Mouse (Mus musculus): ENCODE results near the gene Olfr1185-ps1. TPM values are rescaled to one million over a fixed set of nuclear protein-coding genes. Genes with fewer than 3 reads are reported as not detected.
"Not testable (repeated sequence)": the region's sequence is repeated elsewhere in the genome, so short reads cannot be mapped to it uniquely, and the experiment has no call there.

The Olfr1185-ps1 gene
- total RNA-seq (2021) = not detected

DNA sequence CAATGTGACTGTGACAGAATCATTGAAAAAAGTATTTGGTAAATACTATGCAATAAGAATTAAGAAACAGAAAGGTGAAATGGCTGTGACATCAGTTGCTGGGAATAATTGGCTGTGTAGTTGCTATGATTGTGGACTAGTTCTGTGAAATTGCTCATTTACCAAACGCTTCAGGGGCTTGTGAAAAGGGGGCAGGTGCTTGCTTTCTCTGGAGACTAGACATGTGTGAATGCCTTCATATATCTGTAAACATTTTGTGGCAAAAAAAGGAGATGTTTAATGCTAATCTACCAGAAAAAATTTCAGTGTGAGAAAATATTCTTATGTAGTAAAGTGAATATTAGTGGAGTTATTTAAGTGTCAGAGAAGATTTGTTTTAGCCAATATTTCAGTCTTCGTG is at the start of gene Olfr1185-ps1:
Gene Olfr1185-ps1, plus strand, starts transcription at position 301 of the 400 bp plus-strand sequence.
- intact Hi-C loops (cut with DNase I) = no loop called here

DNA sequence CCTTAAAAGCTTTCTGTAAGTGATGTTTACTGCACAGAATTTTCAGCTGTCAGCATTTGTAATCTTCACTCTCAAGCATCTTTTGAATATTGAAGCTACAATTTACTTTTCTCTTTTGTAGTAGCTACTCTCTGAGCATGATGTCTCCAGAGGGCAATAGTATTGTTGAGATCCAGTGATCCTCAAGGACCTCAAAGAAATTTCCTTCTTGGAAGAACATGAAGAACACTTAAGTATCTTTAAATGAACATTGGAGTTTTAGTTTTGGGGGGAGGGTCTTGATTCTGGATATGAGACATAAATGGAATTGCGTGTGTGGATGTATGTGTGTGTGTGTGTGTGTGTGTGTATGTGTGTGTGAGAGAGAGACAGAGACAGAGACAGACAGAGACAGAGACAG is 44.1 kb upstream of the Olfr1185-ps1 start, which contains the start of gene Gm13757:
Gene Gm13757, minus strand, starts transcription at position 101 of the 400 bp plus-strand sequence.
- DNase-seq (ENCODE audit: extremely low spot score in 1 of 2, low spot score in 2 of 2) = no peak
- intact Hi-C loops (cut with DNase I) = no loop called here

More for the DNA sequence above, at the start of gene Olfr1185-ps1:
- DNase-seq (ENCODE audit: extremely low spot score in 1 of 2, low spot score in 2 of 2) = no peak

DNA sequence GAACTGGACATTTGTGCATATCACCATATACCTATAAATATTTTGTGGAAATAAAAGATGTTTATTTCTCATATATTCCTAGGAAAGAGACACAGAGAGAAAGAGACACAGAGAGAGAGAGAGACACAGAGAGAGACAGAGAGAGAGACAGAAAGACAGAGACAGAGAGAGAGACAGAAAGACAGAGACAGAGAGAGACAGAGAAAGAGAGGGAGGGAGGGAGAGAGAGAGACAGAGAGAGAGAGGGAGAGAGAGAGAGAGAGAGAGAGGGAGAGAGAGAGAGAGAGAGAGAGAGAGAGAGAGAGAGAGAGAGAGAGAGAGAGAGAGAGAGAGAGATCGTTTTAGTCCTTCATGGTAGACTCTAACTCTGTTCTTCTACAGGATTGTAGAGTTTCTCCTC is 38.6 kb upstream of the Olfr1185-ps1 start, which contains the start of gene Olfr1183:
Gene Olfr1183, plus strand, starts transcription at position 301 of the 400 bp plus-strand sequence.
- intact Hi-C loops (cut with DNase I); DNase-seq (ENCODE audit: extremely low spot score in 1 of 2, low spot score in 2 of 2): not testable (repeated sequence)

DNA sequence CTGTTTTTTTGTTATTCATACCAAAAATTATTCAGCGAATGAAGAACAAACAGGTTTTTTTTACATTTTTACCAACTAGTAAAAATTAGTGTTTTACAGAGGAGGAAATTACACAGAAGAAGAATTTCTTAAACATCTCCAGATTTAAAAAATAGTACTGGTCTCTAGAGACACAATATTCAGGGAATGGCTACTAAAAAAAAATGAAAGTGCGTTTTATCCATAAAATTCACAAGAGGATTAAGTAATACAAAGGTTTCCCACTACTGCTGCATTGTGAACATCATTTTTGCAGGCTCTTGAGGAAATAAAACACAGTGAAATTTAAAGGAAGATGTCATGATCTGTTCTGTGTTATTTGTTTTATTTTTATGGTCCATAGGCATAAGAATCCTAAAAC is 9.8 kb upstream of the Olfr1185-ps1 start, which contains the start of gene Olfr1184:
Gene Olfr1184, plus strand, starts transcription at position 301 of the 400 bp plus-strand sequence.
- DNase-seq (ENCODE audit: extremely low spot score in 1 of 2, low spot score in 2 of 2) = no peak
- intact Hi-C loops (cut with DNase I) = no loop called here

DNA sequence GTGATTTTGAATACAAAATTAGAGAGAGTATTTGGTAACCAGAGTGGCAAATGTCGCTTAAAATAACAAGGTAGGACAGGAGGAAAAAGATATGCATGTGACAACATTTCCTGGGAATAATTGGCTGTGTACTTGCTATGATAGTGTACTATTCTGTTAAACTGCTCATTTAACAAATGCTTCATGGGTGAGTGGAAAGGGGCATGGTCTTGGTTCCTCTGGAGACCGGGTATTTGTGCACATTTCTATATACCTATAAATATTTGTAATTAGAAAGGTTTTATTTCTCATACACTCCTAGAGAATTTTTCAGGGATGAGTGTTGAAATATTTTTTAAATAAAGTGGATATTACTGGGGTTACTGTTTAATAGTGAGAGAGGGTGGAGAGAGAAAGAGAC is 25.1 kb downstream of the Olfr1185-ps1 start, which contains the start of gene Olfr1186:
Gene Olfr1186, plus strand, starts transcription at position 301 of the 400 bp plus-strand sequence.
- no peak for DNase-seq (ENCODE audit: extremely low spot score in 1 of 2, low spot score in 2 of 2)
- intact Hi-C loops (cut with DNase I) = no loop called here

DNA sequence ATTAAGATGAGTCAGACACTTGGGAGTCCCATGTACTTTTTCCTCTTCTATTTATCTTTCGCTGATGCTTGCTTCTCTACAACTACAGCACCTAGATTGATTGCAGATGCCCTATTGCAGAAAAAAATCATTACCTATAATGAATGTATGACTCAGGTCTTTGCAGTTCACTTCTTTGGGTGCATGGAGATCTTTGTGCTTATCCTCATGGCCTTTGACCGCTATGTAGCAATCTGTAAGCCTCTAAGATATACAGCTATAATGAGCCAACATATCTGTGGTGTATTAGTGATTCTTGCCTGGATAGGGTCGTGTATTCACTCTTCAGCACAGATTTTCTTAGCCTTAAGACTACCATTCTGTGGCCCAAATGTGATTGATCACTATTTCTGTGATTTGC is 32.6 kb downstream of the Olfr1185-ps1 start:
- intact Hi-C loops (cut with DNase I) = no loop called here
- DNase-seq (ENCODE audit: extremely low spot score in 1 of 2, low spot score in 2 of 2) = no peak

Other genes with a start within 250 kb of the Olfr1185-ps1 start
- gene Olfr1173, start 213.4 kb upstream of the Olfr1185-ps1 start, total RNA-seq (2021) = not detected
- gene Olfr1174-ps, start 178.2 kb upstream of the Olfr1185-ps1 start, total RNA-seq (2021) = not detected
- not detected for gene Olfr1175-ps, start 166.1 kb upstream of the Olfr1185-ps1 start, total RNA-seq (2021)
- gene Olfr1176, start 156.6 kb upstream of the Olfr1185-ps1 start, total RNA-seq (2021) = not detected
- not detected for gene Olfr1177-ps, start 146.8 kb upstream of the Olfr1185-ps1 start, total RNA-seq (2021)
- not detected for gene Olfr1178, start 106.3 kb upstream of the Olfr1185-ps1 start, total RNA-seq (2021)
- gene Olfr1179, start 86.9 kb upstream of the Olfr1185-ps1 start, total RNA-seq (2021) = not detected
- gene Olfr1180, start 74.2 kb upstream of the Olfr1185-ps1 start, total RNA-seq (2021) = not detected
- gene Olfr1181, start 67.1 kb upstream of the Olfr1185-ps1 start, total RNA-seq (2021) = not detected
- not detected for gene Gm13757, start 44.2 kb upstream of the Olfr1185-ps1 start, total RNA-seq (2021)
- gene Olfr1183, start 38.5 kb upstream of the Olfr1185-ps1 start, total RNA-seq (2021) = not detected
- not detected for gene Olfr1184, start 9.7 kb upstream of the Olfr1185-ps1 start, total RNA-seq (2021)
- gene Olfr1186, start 25.2 kb downstream of the Olfr1185-ps1 start, total RNA-seq (2021) = not detected
- not detected for gene Olfr1188, start 63.6 kb downstream of the Olfr1185-ps1 start, total RNA-seq (2021)
- not detected for gene Olfr1189, start 93.1 kb downstream of the Olfr1185-ps1 start, total RNA-seq (2021)
- under 1 TPM in 1 of 2 experiments, not detected in 1; 0.06 TPM for gene Olfr1191-ps1, start 147.2 kb downstream of the Olfr1185-ps1 start, total RNA-seq (2021)
- gene Olfr1192-ps1, start 155.2 kb downstream of the Olfr1185-ps1 start, total RNA-seq (2021) = not detected
- gene Olfr1193, start 182.3 kb downstream of the Olfr1185-ps1 start, total RNA-seq (2021) = not detected
- gene Olfr1195, start 195.9 kb downstream of the Olfr1185-ps1 start, total RNA-seq (2021) = not detected
- not detected for gene Olfr1196, start 211.3 kb downstream of the Olfr1185-ps1 start, total RNA-seq (2021)
- gene Olfr1197, start 239.0 kb downstream of the Olfr1185-ps1 start, total RNA-seq (2021) = not detected

All from left cerebral cortex, postnatal 10 days (tissue).